Mouse (Mus musculus): ENCODE measurements around the gene Wscd2.

Gene Wscd2

DNA sequence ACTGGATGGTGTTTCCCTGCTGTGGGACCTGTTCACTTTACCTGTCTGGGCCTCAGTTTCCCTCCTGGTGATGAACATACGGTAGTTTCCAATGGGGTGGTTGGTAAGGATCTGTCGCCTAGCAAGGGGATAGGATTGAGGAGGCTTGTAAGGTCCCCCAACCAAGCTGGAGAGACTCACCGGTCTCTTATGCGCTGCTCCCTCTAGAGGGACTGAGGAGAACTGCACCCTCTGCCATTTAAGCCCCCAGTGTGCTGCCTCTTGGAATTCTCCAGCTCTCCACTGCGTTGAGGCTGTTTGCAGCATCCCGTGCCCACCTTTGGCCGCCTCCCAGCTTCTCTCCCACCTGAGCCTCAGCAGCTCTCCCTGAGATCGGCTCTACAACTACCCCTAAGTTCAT is 90.1 kb downstream of the Wscd2 start:
- no peak for TF ChIP-seq GATA4 (IDR thresholded peaks at IDR 0.05; ENCODE audit: insufficient replicate concordance, low read length)

GRCm38 (mm10) chr5:113580801-113581200 is 90.7 kb downstream of the Wscd2 start:
- TF ChIP-seq GATA4 (IDR thresholded peaks at IDR 0.05; ENCODE audit: insufficient replicate concordance, low read length) = no peak

GRCm38 (mm10) chr5:113583424-113584162 is 93.5 kb downstream of the Wscd2 start:
- no peak for TF ChIP-seq GATA4 (IDR thresholded peaks at IDR 0.05; ENCODE audit: insufficient replicate concordance, low read length)

- no peak for TF ChIP-seq GATA4 (IDR thresholded peaks at IDR 0.05; ENCODE audit: insufficient replicate concordance, low read length)
These were observed 94.3 kb downstream of the Wscd2 start for GRCm38 (mm10) chr5:113584439-113584838.

- no peak for TF ChIP-seq GATA4 (IDR thresholded peaks at IDR 0.05; ENCODE audit: insufficient replicate concordance, low read length)
These were observed 100.0 kb downstream of the Wscd2 start for GRCm38 (mm10) chr5:113590010-113590640.

GRCm38 (mm10) chr5:113591166-113591565 is 101.0 kb downstream of the Wscd2 start:
- no peak for TF ChIP-seq GATA4 (IDR thresholded peaks at IDR 0.05; ENCODE audit: insufficient replicate concordance, low read length)

DNA sequence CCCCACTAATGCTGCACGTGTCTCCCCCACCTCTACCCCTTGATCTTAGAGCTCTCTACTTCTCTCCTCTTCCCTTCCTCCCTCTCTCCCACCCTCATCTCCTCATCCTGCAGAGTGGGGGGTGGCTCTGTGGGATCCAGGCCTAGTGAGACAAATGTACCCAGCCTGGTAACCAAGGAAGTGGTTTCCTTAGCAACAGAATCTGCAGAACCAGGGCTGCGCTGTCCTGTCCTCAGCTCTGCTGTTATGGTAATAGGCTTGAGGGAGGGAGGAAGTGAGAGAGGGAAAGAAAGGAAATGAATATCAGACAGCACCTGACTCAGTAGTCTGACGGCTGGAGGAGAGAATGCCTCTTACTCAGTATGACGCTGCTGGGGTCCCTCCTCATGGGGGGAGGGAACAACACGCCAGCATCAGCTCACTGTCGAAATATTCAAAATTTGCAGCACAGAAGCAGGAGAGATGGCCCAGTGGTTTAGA is 101.7 kb downstream of the Wscd2 start:
- no peak for TF ChIP-seq GATA4 (IDR thresholded peaks at IDR 0.05; ENCODE audit: insufficient replicate concordance, low read length)

- no peak for TF ChIP-seq GATA4 (IDR thresholded peaks at IDR 0.05; ENCODE audit: insufficient replicate concordance, low read length)
These were observed 104.0 kb downstream of the Wscd2 start for GRCm38 (mm10) chr5:113593911-113594705.

GRCm38 (mm10) chr5:113596252-113596651 is 106.1 kb downstream of the Wscd2 start:
- no peak for TF ChIP-seq GATA4 (IDR thresholded peaks at IDR 0.05; ENCODE audit: insufficient replicate concordance, low read length)

DNA sequence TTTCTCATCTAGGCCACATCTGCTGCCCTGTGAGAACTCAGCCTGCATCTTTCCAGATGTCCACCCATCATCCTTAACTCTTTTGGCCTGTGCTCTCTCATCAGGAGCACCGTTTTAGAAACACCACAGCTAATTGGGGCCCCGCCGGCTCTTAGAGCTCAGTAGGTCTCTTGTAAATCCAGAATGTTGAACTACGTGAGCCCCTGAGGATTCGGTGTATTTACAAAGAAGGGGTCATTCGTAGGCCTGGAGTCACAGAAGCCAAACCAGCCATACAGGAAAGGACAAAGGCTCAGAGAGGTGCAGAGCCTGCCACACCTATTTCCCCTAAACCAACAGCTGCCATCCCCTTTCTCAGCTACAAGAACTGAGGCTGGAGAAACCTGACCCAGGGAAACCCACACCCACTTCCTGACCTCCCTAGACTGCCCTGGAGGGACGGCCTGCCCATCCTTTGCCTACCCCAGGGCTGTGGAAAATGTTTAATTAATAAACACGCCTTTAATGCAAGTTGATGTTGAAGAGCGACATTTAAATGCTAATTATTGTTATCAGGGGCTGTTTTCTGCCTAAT is 106.7 kb downstream of the Wscd2 start:
- TF ChIP-seq GATA4 (IDR thresholded peaks at IDR 0.05; ENCODE audit: insufficient replicate concordance, low read length) = no peak

DNA sequence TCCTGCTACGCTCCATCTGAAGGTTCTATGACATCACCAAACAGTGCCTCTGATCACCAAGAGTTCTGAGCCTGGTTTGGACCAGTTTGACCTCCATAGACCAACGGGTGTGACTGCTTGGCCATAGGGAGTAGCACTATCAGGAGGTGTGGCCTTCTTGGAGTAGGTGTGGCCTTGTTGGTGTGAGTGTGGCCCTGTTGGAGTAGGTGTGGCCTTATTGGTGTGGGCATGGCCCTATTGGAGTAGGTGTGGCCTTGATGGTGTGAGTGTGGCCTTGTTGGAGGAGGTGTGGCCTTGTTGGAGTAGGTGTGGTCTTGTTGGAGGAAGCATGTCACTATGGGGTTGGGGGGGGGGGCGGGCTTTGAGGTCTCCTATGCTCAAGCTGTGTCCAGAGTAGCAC is 110.0 kb downstream of the Wscd2 start:
- no peak for TF ChIP-seq GATA4 (IDR thresholded peaks at IDR 0.05; ENCODE audit: insufficient replicate concordance, low read length)

DNA sequence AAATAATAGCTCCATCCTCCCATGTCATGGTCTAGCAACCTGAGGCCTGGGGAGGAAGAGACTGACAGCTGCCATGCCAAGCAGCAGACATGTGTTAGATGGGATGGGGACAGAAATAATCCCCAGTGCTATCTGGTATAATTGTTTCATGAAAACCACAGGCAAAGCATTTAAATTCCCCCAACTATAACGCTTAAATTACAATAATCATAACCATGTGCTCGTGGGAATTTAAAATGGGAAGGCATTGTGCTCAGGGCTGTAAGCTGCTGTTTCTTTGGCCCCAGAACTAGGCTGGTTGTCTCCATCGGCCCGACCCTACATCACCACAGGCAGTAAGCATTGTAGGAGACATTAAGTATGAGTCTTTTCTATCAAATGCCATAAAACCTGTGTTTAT is 110.7 kb downstream of the Wscd2 start:
- TF ChIP-seq GATA4 (IDR thresholded peaks at IDR 0.05; ENCODE audit: insufficient replicate concordance, low read length) = no peak

DNA sequence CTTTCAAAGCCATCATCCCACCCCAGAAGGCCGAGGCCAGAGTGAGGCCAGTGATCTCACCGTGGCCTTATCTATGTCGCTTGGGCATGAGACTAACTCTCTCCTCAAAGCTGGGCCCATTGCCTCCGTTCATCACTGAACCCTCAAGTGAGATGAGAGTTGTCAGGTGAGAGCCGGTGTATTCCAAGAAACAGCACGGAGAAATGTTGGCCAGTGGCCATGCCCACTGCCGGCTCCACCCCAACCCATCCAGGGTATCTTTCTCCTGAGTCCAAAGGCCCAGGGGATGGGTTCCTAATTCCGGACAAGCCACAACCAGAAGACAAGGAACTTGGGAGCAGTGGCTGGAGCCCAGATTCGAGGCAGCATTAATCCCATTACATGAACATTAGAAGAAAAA is 113.3 kb downstream of the Wscd2 start:
- TF ChIP-seq GATA4 (IDR thresholded peaks at IDR 0.05; ENCODE audit: insufficient replicate concordance, low read length) = no peak

DNA sequence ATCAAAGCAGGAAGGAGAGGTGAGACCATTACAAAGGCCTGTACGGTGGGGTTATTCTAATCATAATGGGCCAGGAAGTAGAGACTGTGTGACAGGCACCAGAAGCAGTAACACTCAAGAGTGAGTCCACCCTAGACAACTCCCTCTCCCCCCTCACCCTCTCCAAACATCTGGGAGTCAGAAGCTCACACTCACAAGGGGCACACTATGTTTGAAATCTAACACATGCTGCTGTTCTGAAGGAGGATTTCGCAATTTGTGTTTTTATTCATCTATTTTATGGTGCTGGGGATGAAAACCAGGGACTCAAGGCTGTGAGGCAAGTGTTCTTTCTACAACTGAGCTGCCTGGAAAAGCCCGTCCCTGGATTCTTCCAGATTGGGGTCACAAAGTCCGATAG is 114.6 kb downstream of the Wscd2 start:
- TF ChIP-seq GATA4 (IDR thresholded peaks at IDR 0.05; ENCODE audit: insufficient replicate concordance, low read length) = no peak

- TF ChIP-seq GATA4 (IDR thresholded peaks at IDR 0.05; ENCODE audit: insufficient replicate concordance, low read length) = no peak
These were observed 116.0 kb downstream of the Wscd2 start for GRCm38 (mm10) chr5:113606121-113606520.

Data from liver, adult (tissue).